Comparison of ENCODE assay signal across 8 mouse cellular contexts in genomic region chr9:109009636-109010315, GRCm38 (mm10). TPM values are rescaled to one million over a fixed set of nuclear protein-coding genes. Genes with fewer than 3 reads are reported as not detected.
A peak's percentile ranks its signal among the peaks of the same experiment; 100 is the strongest.
DNase-seq lines count a peak whose midpoint lies in the region; ATAC-seq and TF ChIP-seq lines count a peak whose summit lies in the region.

No protein-coding gene starts in this region.

- H3K9me3 ChIP-seq in heart, embryonic 10.5 days = no peaks in the 10 kb centered on the region
- H3K9me3 ChIP-seq in liver, embryonic 11.5 days (ENCODE audit: control insufficient read depth, low read length) = no peaks in the 10 kb centered on the region
- no peaks in the 10 kb centered on the region for H3K9me3 ChIP-seq in forebrain, postnatal 0 days (ENCODE audit: low read length)

- no peak overlapping the region for H3K9ac ChIP-seq in liver, embryonic 11.5 days (ENCODE audit: low read depth, low read length)
- H3K9ac ChIP-seq in forebrain, postnatal 0 days = no peak overlapping the region

- 0 out of 2 replicates have a peak overlapping the region, but pooled peaks have one; percentile 42 for H3K27ac ChIP-seq in heart, embryonic 10.5 days
- H3K27ac ChIP-seq in liver, embryonic 11.5 days (ENCODE audit: low read depth, low read length) = no peak overlapping the region
- H3K27ac ChIP-seq in forebrain, postnatal 0 days (ENCODE audit: low read depth, low read length) = no peak overlapping the region

- no peaks in the 10 kb centered on the region for H3K27me3 ChIP-seq in heart, embryonic 10.5 days (ENCODE audit: insufficient read depth, poor library complexity, severe bottlenecking)
- H3K27me3 ChIP-seq in liver, embryonic 11.5 days (replicated peaks; ENCODE audit: control insufficient read depth, insufficient read depth, low read length) = no peaks in the 10 kb centered on the region
- no peaks in the 10 kb centered on the region for H3K27me3 ChIP-seq in forebrain, postnatal 0 days (ENCODE audit: insufficient read depth, low read length)

- peak overlapping the region; percentile 33 for H3K4me2 ChIP-seq in liver, embryonic 11.5 days
- H3K4me2 ChIP-seq in forebrain, postnatal 0 days (ENCODE audit: low read depth) = no peak overlapping the region

- peak; percentile 40 for DNase-seq in kidney, postnatal 14 days
- DNase-seq in kidney, adult 11 months = no peak
- peak; percentile 32 for DNase-seq in embryo, embryonic 11 days
- DNase-seq in heart, embryonic 10.5 days (ENCODE audit: low spot score) = no peak
- no peak for DNase-seq in liver, embryonic 11.5 days (ENCODE audit: low spot score)
- peak; percentile 70 for DNase-seq in telencephalon, adult 2 months (ENCODE audit: low read depth, low spot score)
- no peak for DNase-seq in forebrain, postnatal 0 days

- ATAC-seq in liver, embryonic 11.5 days (replicated peaks; ENCODE audit: low FRiP score) = peak; percentile 61
- ATAC-seq in forebrain, postnatal 0 days = no peak
- no peak for ATAC-seq in cerebellum, adult (ENCODE audit: insufficient number of reproducible peaks, low FRiP score, low TSS enrichment)

- peak overlapping the region; percentile 29 for H3K4me3 ChIP-seq in heart, embryonic 10.5 days
- no peak overlapping the region for H3K4me3 ChIP-seq in liver, embryonic 11.5 days (ENCODE audit: low read depth, low read length)
- H3K4me3 ChIP-seq in forebrain, postnatal 0 days (ENCODE audit: low read depth, low read length) = no peak overlapping the region

- peaks cover 43% of the 10 kb centered on the region for H3K4me1 ChIP-seq in heart, embryonic 10.5 days
- H3K4me1 ChIP-seq in liver, embryonic 11.5 days (replicated peaks; ENCODE audit: control insufficient read depth, insufficient read depth, low read length) = peaks cover 17% of the 10 kb centered on the region
- no peaks in the 10 kb centered on the region for H3K4me1 ChIP-seq in forebrain, postnatal 0 days (ENCODE audit: insufficient read depth)

- H3K36me3 ChIP-seq in heart, embryonic 10.5 days = peaks cover 4% of the 10 kb centered on the region; the same call in 1 of the 2 replicates
- no peaks in the 10 kb centered on the region for H3K36me3 ChIP-seq in liver, embryonic 11.5 days (ENCODE audit: control insufficient read depth, insufficient read depth, low read length)
- peaks cover 50% of the 10 kb centered on the region for H3K36me3 ChIP-seq in forebrain, postnatal 0 days (ENCODE audit: insufficient read depth)

- TF ChIP-seq CTCF in forebrain, postnatal 0 days (IDR thresholded peaks at IDR 0.05; ENCODE audit: low read depth) = no peak

- WGBS in heart, embryonic 10.5 days = 32% methylated on average over 17 of the region's 17 CpGs
- WGBS in liver, embryonic 11.5 days = 37% methylated on average over 17 of the region's 17 CpGs
- 66% methylated on average over 17 of the region's 17 CpGs for WGBS in forebrain, postnatal 0 days

RNA-seq across cellular contexts. Expression of gene Pfkfb4, which starts 18.2 kb away (rescaled TPM):
- polyA plus RNA-seq in heart, embryonic 10.5 days (2016; fragmentation: Nextera tagmentation; extraction: Ambion mirVana) = 6.9 and 9.4 TPM in 2 replicates
- polyA plus RNA-seq in liver, embryonic 11.5 days (2014; fragmentation: Nextera tagmentation; extraction: Ambion mirVana) = 7.4 and 9.1 TPM in 2 replicates
- total RNA-seq in forebrain, postnatal 0 days (2014; rRNA removed) = 27.1 and 46.4 TPM in 2 replicates
- 16.6 and 21.7 TPM in 2 replicates for polyA plus RNA-seq in forebrain, postnatal 0 days (2015; fragmentation: Nextera tagmentation; extraction: Ambion mirVana)

RNA-seq across cellular contexts. Expression of gene Ucn2, which starts 24.0 kb away (rescaled TPM):
- not detected in 2 replicates for polyA plus RNA-seq in heart, embryonic 10.5 days (2016; fragmentation: Nextera tagmentation; extraction: Ambion mirVana)
- not detected in 2 replicates for polyA plus RNA-seq in liver, embryonic 11.5 days (2014; fragmentation: Nextera tagmentation; extraction: Ambion mirVana)
- 0.23 TPM in 1 of 2 replicates, not detected in the other for total RNA-seq in forebrain, postnatal 0 days (2014; rRNA removed)
- not detected in 2 replicates for polyA plus RNA-seq in forebrain, postnatal 0 days (2015; fragmentation: Nextera tagmentation; extraction: Ambion mirVana)

RNA-seq across cellular contexts. Expression of gene Shisa5, which starts 28.6 kb away (rescaled TPM):
- 58.2 and 68.5 TPM in 2 replicates for polyA plus RNA-seq in heart, embryonic 10.5 days (2016; fragmentation: Nextera tagmentation; extraction: Ambion mirVana)
- polyA plus RNA-seq in liver, embryonic 11.5 days (2014; fragmentation: Nextera tagmentation; extraction: Ambion mirVana) = 33.7 and 34.3 TPM in 2 replicates
- 66.2 and 68.4 TPM in 2 replicates for total RNA-seq in forebrain, postnatal 0 days (2014; rRNA removed)
- 75.9 and 77.3 TPM in 2 replicates for polyA plus RNA-seq in forebrain, postnatal 0 days (2015; fragmentation: Nextera tagmentation; extraction: Ambion mirVana)

RNA-seq across cellular contexts. Expression of gene Trex1, which starts 49.8 kb away (rescaled TPM):
- 8.2 and 8.9 TPM in 2 replicates for polyA plus RNA-seq in heart, embryonic 10.5 days (2016; fragmentation: Nextera tagmentation; extraction: Ambion mirVana)
- 8.9 and 9.7 TPM in 2 replicates for polyA plus RNA-seq in liver, embryonic 11.5 days (2014; fragmentation: Nextera tagmentation; extraction: Ambion mirVana)
- total RNA-seq in forebrain, postnatal 0 days (2014; rRNA removed) = 22.5 and 25.3 TPM in 2 replicates
- 16.5 and 20.3 TPM in 2 replicates for polyA plus RNA-seq in forebrain, postnatal 0 days (2015; fragmentation: Nextera tagmentation; extraction: Ambion mirVana)

RNA-seq across cellular contexts. Expression of gene Col7a1, which starts 56.4 kb away (rescaled TPM):
- polyA plus RNA-seq in heart, embryonic 10.5 days (2016; fragmentation: Nextera tagmentation; extraction: Ambion mirVana) = 1.0 and 1.8 TPM in 2 replicates
- polyA plus RNA-seq in liver, embryonic 11.5 days (2014; fragmentation: Nextera tagmentation; extraction: Ambion mirVana) = 0.16 and 0.69 TPM in 2 replicates
- total RNA-seq in forebrain, postnatal 0 days (2014; rRNA removed) = 2.7 and 5.4 TPM in 2 replicates
- 1.3 and 1.6 TPM in 2 replicates for polyA plus RNA-seq in forebrain, postnatal 0 days (2015; fragmentation: Nextera tagmentation; extraction: Ambion mirVana)

Comparison
In these comparisons a context has a peak if more than half of its experiments do, and no peak if none do; other contexts are left out.
1. DNase-seq: peak in kidney, postnatal 14 days (single experiment), embryo, embryonic 11 days (single experiment) and telencephalon, adult 2 months (single experiment); none in kidney, adult 11 months (single experiment), heart, embryonic 10.5 days (single experiment), liver, embryonic 11.5 days (single experiment) and forebrain, postnatal 0 days (single experiment).